Mouse (Mus musculus) limb, embryonic 14.5 days (tissue): Measurements from ENCODE around the gene Ankef1. TPM values are rescaled to one million over a fixed set of nuclear protein-coding genes. Genes with fewer than 3 reads are reported as not detected.
A peak's percentile ranks its signal among the peaks of the same experiment; 100 is the strongest.

Experiments
- ATAC-seq: fragments of 200-750 bp; cut with Nextera tagmentation; 2 replicates; pipeline ENCODE4 v1.8.0; 2017; ENCODE audit warnings: low read depth, moderate number of reproducible peaks, moderate TSS enrichment; ENCODE audit not compliant: low FRiP score
- DNase-seq: peaks from one replicate; pipeline ENCODE4 v3.0.0-alpha.2; 2015; ENCODE audit warnings: low spot score
- H3K27ac ChIP-seq: fragments of 300-500 bp; sonication (generic); replicated peaks from 2 replicates; pipeline ENCODE4 v1.5.1; 2014; ENCODE audit warnings: low read depth, mild to moderate bottlenecking, low read length, moderate library complexity, mixed read lengths
- H3K27me3 ChIP-seq: fragments of 300-500 bp; sonication (generic); 2 replicates; pipeline ENCODE4 v1.6.1; 2014; ENCODE audit warnings: low read length, mixed read lengths; ENCODE audit not compliant: control insufficient read depth, insufficient read depth
- H3K36me3 ChIP-seq: fragments of 300-500 bp; sonication (generic); 2 replicates; pipeline ENCODE4 v1.6.1; 2014; ENCODE audit warnings: mild to moderate bottlenecking, low read length, moderate library complexity, mixed read lengths; ENCODE audit not compliant: control insufficient read depth, insufficient read depth
- H3K4me1 ChIP-seq: fragments of 300-500 bp; sonication (generic); 2 replicates; pipeline ENCODE4 v1.6.1; 2014; ENCODE audit warnings: antibody characterized with exemption, low read length, mixed read lengths; ENCODE audit not compliant: control insufficient read depth, insufficient read depth
- H3K4me2 ChIP-seq: fragments of 300-500 bp; sonication (generic); replicated peaks from 2 replicates; pipeline ENCODE4 v1.6.1; 2014; ENCODE audit warnings: low read depth, mild to moderate bottlenecking, low read length, moderate library complexity; ENCODE audit not compliant: severe bottlenecking
- H3K4me3 ChIP-seq: fragments of 300-500 bp; sonication (generic); replicated peaks from 2 replicates; pipeline ENCODE4 v1.5.1; 2014; ENCODE audit warnings: low read length
- H3K9ac ChIP-seq: fragments of 300-500 bp; sonication (generic); 2 replicates; pipeline ENCODE4 v1.6.1; 2014; ENCODE audit warnings: mild to moderate bottlenecking, low read depth, low read length, moderate library complexity; ENCODE audit not compliant: severe bottlenecking
- H3K9me3 ChIP-seq: fragments of 300-500 bp; sonication (generic); 2 replicates; pipeline ENCODE4 v1.6.1; 2016; ENCODE audit warnings: low read length; ENCODE audit not compliant: control insufficient read depth
- POLR2A ChIP-seq: fragments of 200-500 bp; IDR thresholded peaks from 2 replicates; pipeline ENCODE4 v1.8.0; 2012; ENCODE audit warnings: inconsistent platforms, mild to moderate bottlenecking, moderate library complexity, borderline replicate concordance; ENCODE audit not compliant: insufficient read depth, insufficient read length; ENCODE audit errors: extremely low read depth
- WGBS: fragments of 180-500 bp; shearing (Covaris S2); extraction: QIAGEN DNeasy Blood & Tissue Kit; methylation state at CpG from one replicate; pipeline ENCODE4 v1.1.7; 2014; 5-methylcytosine and 5-hydroxymethylcytosine counted together
- polyA plus RNA-seq, 2 experiments: library from polyadenylated mRNA; depleted of rRNA in 1 of 2; stranded (reverse) in 1 of 2; unstranded in 1 of 2; fragments of >200 nt; fragmentation: Nextera tagmentation in 1 of 2; extraction: Ambion mirVana in 1 of 2; gene quantifications; 2 replicates each; pipeline versions ENCODE4 v1.2.1 to v1.2.3; 2012 to 2014

Gene Ankef1
- polyA plus RNA-seq, 2 experiments: 0.25 to 0.29 TPM

- no peaks in the 10 kb centered on the region for H3K27me3 ChIP-seq
Measured at GRCm38 (mm10) chr2:136596451-136596850, 94.7 kb downstream of the Ankef1 start.

GRCm38 (mm10) chr2:136598743-136599142 is 97.0 kb downstream of the Ankef1 start:
- H3K36me3 ChIP-seq: no peaks in the 10 kb centered on the region
- no peaks in the 10 kb centered on the region for H3K27me3 ChIP-seq
- 87% methylated on average over 6 of the region's 6 CpGs for WGBS
- TF ChIP-seq POLR2A: no peak
- no peak overlapping the region for H3K4me2 ChIP-seq
- no peaks in the 10 kb centered on the region for H3K4me1 ChIP-seq
- H3K27ac ChIP-seq: no peak overlapping the region
- no peak overlapping the region for H3K4me3 ChIP-seq
- no peaks in the 10 kb centered on the region for H3K9me3 ChIP-seq
- no peak overlapping the region for H3K9ac ChIP-seq
- no peak for DNase-seq
- no peak for ATAC-seq

More at GRCm38 (mm10) chr2:136596451-136596850, 94.7 kb downstream of the Ankef1 start:
- 23% methylated on average over 3 of the region's 3 CpGs for WGBS
- Histone ChIP-seq H3K4me3 (no peak overlapping the region), H3K9ac (no peak overlapping the region), H3K36me3 (no peaks in the 10 kb centered on the region), H3K9me3 (no peaks in the 10 kb centered on the region), H3K27ac (no peak overlapping the region), H3K4me2 (no peak overlapping the region), H3K4me1 (no peaks in the 10 kb centered on the region)
- TF ChIP-seq POLR2A: no peak
- DNase-seq: peak; percentile 77
- ATAC-seq: no peak

GRCm38 (mm10) chr2:136600651-136601170 is 99.0 kb downstream of the Ankef1 start:
- Histone ChIP-seq H3K4me1 (no peaks in the 10 kb centered on the region), H3K36me3 (no peaks in the 10 kb centered on the region), H3K27me3 (no peaks in the 10 kb centered on the region), H3K4me3 (no peak overlapping the region), H3K9me3 (no peaks in the 10 kb centered on the region), H3K9ac (no peak overlapping the region), H3K27ac (no peak overlapping the region), H3K4me2 (no peak overlapping the region)
- ATAC-seq (no peak), DNase-seq (no peak)
- no peak for TF ChIP-seq POLR2A
- WGBS: 84% methylated on average over 5 of the region's 5 CpGs

GRCm38 (mm10) chr2:136601206-136601605 is 99.5 kb downstream of the Ankef1 start:
- ATAC-seq: no peak
- 80% methylated on average over 4 of the region's 4 CpGs for WGBS

More at GRCm38 (mm10) chr2:136601206-136601605, 99.5 kb downstream of the Ankef1 start:
- Histone ChIP-seq H3K4me3 (no peak overlapping the region), H3K9ac (no peak overlapping the region), H3K4me1 (no peaks in the 10 kb centered on the region), H3K4me2 (no peak overlapping the region), H3K9me3 (no peaks in the 10 kb centered on the region), H3K36me3 (no peaks in the 10 kb centered on the region), H3K27ac (no peak overlapping the region), H3K27me3 (no peaks in the 10 kb centered on the region)
- TF ChIP-seq POLR2A: no peak
- no peak for DNase-seq

Other genes starting within 250 kb of the Ankef1 start
- gene Pak7, start 113.9 kb upstream of the Ankef1 start, polyA plus RNA-seq (2012; rRNA removed): 0.55 and 0.65 TPM in 2 replicates
- gene Pak7, start 113.9 kb upstream of the Ankef1 start, polyA plus RNA-seq (2014; fragmentation: Nextera tagmentation; extraction: Ambion mirVana): 0.90 and 0.95 TPM in 2 replicates
- 1.4 and 1.9 TPM in 2 replicates for gene Snap25, start 211.5 kb downstream of the Ankef1 start, polyA plus RNA-seq (2012; rRNA removed)
- 0.22 and 0.64 TPM in 2 replicates for gene Snap25, start 211.5 kb downstream of the Ankef1 start, polyA plus RNA-seq (2014; fragmentation: Nextera tagmentation; extraction: Ambion mirVana)